Mouse (Mus musculus) forebrain, embryonic 10.5 days (tissue): ENCODE data around the gene Wdr26. TPM values are rescaled to one million over a fixed set of nuclear protein-coding genes. Genes with fewer than 3 reads are reported as not detected.

Source experiments
- DNase-seq: peaks from one replicate; pipeline ENCODE4 v3.0.0-alpha.2; 2017; ENCODE audit warnings: low spot score; ENCODE audit errors: extremely low spot score
- H3K27ac ChIP-seq: fragments of 300-500 bp; sonication (generic); 2 replicates; pipeline ENCODE4 v1.5.1; 2016; ENCODE audit warnings: mild to moderate bottlenecking
- H3K27me3 ChIP-seq: fragments of 300-500 bp; sonication (generic); 2 replicates; pipeline ENCODE4 v1.6.1; 2016; ENCODE audit warnings: mild to moderate bottlenecking; ENCODE audit not compliant: poor library complexity, severe bottlenecking
- H3K36me3 ChIP-seq: fragments of 300-500 bp; sonication (generic); replicated peaks from 2 replicates; pipeline ENCODE4 v1.6.1; 2016; ENCODE audit warnings: mild to moderate bottlenecking, moderate library complexity
- H3K4me1 ChIP-seq: fragments of 300-500 bp; sonication (generic); 2 replicates; pipeline ENCODE4 v1.6.1; 2016
- H3K4me3 ChIP-seq: fragments of 300-500 bp; sonication (generic); 2 replicates; pipeline ENCODE4 v1.5.1; 2016; ENCODE audit warnings: mild to moderate bottlenecking, moderate library complexity
- H3K9me3 ChIP-seq: fragments of 300-500 bp; sonication (generic); 2 replicates; pipeline ENCODE4 v1.6.1; 2016; ENCODE audit warnings: mild to moderate bottlenecking, moderate library complexity
- WGBS: fragments of 180-500 bp; shearing (Covaris S2); methylation state at CpG from one replicate; pipeline ENCODE4 v1.1.7; 2016; 5-methylcytosine and 5-hydroxymethylcytosine counted together
- polyA plus RNA-seq: library from polyadenylated mRNA; unstranded; fragments of >200 nt; fragmentation: Nextera tagmentation; extraction: Ambion mirVana; gene quantifications from 2 replicates; pipeline ENCODE4 v1.2.1, GENCODE M21; 2016

Gene Wdr26
- polyA plus RNA-seq, 1 experiment from 2014 or later = 26.3 TPM

GRCm38 (mm10) chr1:181210601-181211402, 999 bp downstream of the Wdr26 start:
- peak overlapping the region; percentile 98 for H3K27ac ChIP-seq
- peaks cover 36% of the 10 kb centered on the region for H3K36me3 ChIP-seq
- H3K9me3 ChIP-seq = no peaks in the 10 kb centered on the region
- no peaks in the 10 kb centered on the region for H3K27me3 ChIP-seq
- peaks cover 33% of the 10 kb centered on the region for H3K4me1 ChIP-seq
- DNase-seq = peak; percentile 50
- under 1% methylated on average over 52 of the region's 56 CpGs for WGBS
- H3K4me3 ChIP-seq = peak overlapping the region; percentile 100

- 29% methylated on average over 4 of the region's 4 CpGs for WGBS
- Histone ChIP-seq H3K9me3 (no peaks in the 10 kb centered on the region), H3K36me3 (peaks cover 40% of the 10 kb centered on the region), H3K27ac (no peak overlapping the region; the same call in 1 of the 2 replicates), H3K4me1 (peaks cover 33% of the 10 kb centered on the region), H3K27me3 (no peaks in the 10 kb centered on the region), H3K4me3 (peak overlapping the region; percentile 100)
- DNase-seq = no peak
Observed at GRCm38 (mm10) chr1:181210147-181210546, 1.7 kb downstream of the Wdr26 start.

- WGBS = 90% methylated on average over 4 of the region's 4 CpGs
- Histone ChIP-seq H3K4me1 (no peaks in the 10 kb centered on the region), H3K27ac (no peak overlapping the region), H3K9me3 (no peaks in the 10 kb centered on the region), H3K4me3 (no peak overlapping the region), H3K27me3 (no peaks in the 10 kb centered on the region), H3K36me3 (peaks cover 95% of the 10 kb centered on the region)
- no peak for DNase-seq
Observed at GRCm38 (mm10) chr1:181199446-181199845, 12.4 kb downstream of the Wdr26 start.

- H3K27me3 ChIP-seq = no peaks in the 10 kb centered on the region
- no peak overlapping the region for H3K27ac ChIP-seq
- no peaks in the 10 kb centered on the region for H3K4me1 ChIP-seq
- no peaks in the 10 kb centered on the region for H3K9me3 ChIP-seq
- H3K36me3 ChIP-seq = peaks cover 100% of the 10 kb centered on the region
- no peak overlapping the region for H3K4me3 ChIP-seq
- 93% methylated on average over 4 of the region's 4 CpGs for WGBS
- DNase-seq = no peak
Observed at GRCm38 (mm10) chr1:181188925-181189324, 22.9 kb downstream of the Wdr26 start.

GRCm38 (mm10) chr1:181170210-181170609, 41.6 kb downstream of the Wdr26 start:
- 90% methylated on average over 8 of the region's 8 CpGs for WGBS

GRCm38 (mm10) chr1:181168377-181168776, 43.4 kb downstream of the Wdr26 start:
- H3K27me3 ChIP-seq = no peaks in the 10 kb centered on the region
- H3K36me3 ChIP-seq = peaks cover 93% of the 10 kb centered on the region
- H3K4me1 ChIP-seq = no peaks in the 10 kb centered on the region
- no peak for DNase-seq
- H3K27ac ChIP-seq = no peak overlapping the region
- no peaks in the 10 kb centered on the region for H3K9me3 ChIP-seq
- WGBS = 93% methylated on average over 3 of the region's 3 CpGs
- no peak overlapping the region for H3K4me3 ChIP-seq

More at GRCm38 (mm10) chr1:181170210-181170609, 41.6 kb downstream of the Wdr26 start:
- no peaks in the 10 kb centered on the region for H3K27me3 ChIP-seq
- H3K4me3 ChIP-seq = no peak overlapping the region
- no peak overlapping the region for H3K27ac ChIP-seq
- no peaks in the 10 kb centered on the region for H3K4me1 ChIP-seq
- H3K36me3 ChIP-seq = peaks cover 89% of the 10 kb centered on the region
- no peak for DNase-seq
- H3K9me3 ChIP-seq = no peaks in the 10 kb centered on the region

GRCm38 (mm10) chr1:181167816-181168215, 44.0 kb downstream of the Wdr26 start:
- no peak for DNase-seq
- Histone ChIP-seq H3K4me1 (no peaks in the 10 kb centered on the region), H3K27ac (no peak overlapping the region), H3K27me3 (no peaks in the 10 kb centered on the region), H3K36me3 (peaks cover 95% of the 10 kb centered on the region), H3K9me3 (no peaks in the 10 kb centered on the region), H3K4me3 (no peak overlapping the region)
- WGBS = 88% methylated on average over 2 of the region's 2 CpGs

GRCm38 (mm10) chr1:181151541-181151940, 60.3 kb downstream of the Wdr26 start:
- no peak for DNase-seq
- H3K4me3 ChIP-seq = peak overlapping the region; percentile 94

GRCm38 (mm10) chr1:181150827-181151534, 60.8 kb downstream of the Wdr26 start:
- Histone ChIP-seq H3K27ac (peak overlapping the region; percentile 95), H3K4me1 (peaks cover 38% of the 10 kb centered on the region), H3K36me3 (peaks cover 27% of the 10 kb centered on the region), H3K9me3 (no peaks in the 10 kb centered on the region), H3K27me3 (no peaks in the 10 kb centered on the region), H3K4me3 (peak overlapping the region; percentile 94)
- peak; percentile 87 for DNase-seq
- WGBS = under 1% methylated on average over 59 of the region's 59 CpGs

More at GRCm38 (mm10) chr1:181151541-181151940, 60.3 kb downstream of the Wdr26 start:
- Histone ChIP-seq H3K27ac (peak overlapping the region; percentile 95), H3K9me3 (no peaks in the 10 kb centered on the region), H3K4me1 (peaks cover 33% of the 10 kb centered on the region), H3K36me3 (peaks cover 32% of the 10 kb centered on the region), H3K27me3 (no peaks in the 10 kb centered on the region)
- WGBS = 54% methylated on average over 5 of the region's 5 CpGs

- no peak for DNase-seq
- Histone ChIP-seq H3K4me1 (peaks cover 44% of the 10 kb centered on the region), H3K36me3 (peaks cover 21% of the 10 kb centered on the region), H3K27me3 (no peaks in the 10 kb centered on the region), H3K27ac (peak overlapping the region; percentile 95), H3K4me3 (peak overlapping the region; percentile 94), H3K9me3 (no peaks in the 10 kb centered on the region)
- 73% methylated on average over 3 of the region's 3 CpGs for WGBS
Observed at GRCm38 (mm10) chr1:181150431-181150826, 61.4 kb downstream of the Wdr26 start.

GRCm38 (mm10) chr1:181149373-181150017, 62.3 kb downstream of the Wdr26 start:
- 79% methylated on average over 3 of the region's 3 CpGs for WGBS
- DNase-seq = no peak
- Histone ChIP-seq H3K9me3 (no peaks in the 10 kb centered on the region), H3K27ac (no peak overlapping the region), H3K4me3 (no peak overlapping the region), H3K36me3 (peaks cover 12% of the 10 kb centered on the region), H3K27me3 (no peaks in the 10 kb centered on the region), H3K4me1 (peaks cover 50% of the 10 kb centered on the region)

- DNase-seq = no peak
- Histone ChIP-seq H3K27me3 (no peaks in the 10 kb centered on the region), H3K9me3 (no peaks in the 10 kb centered on the region), H3K4me3 (no peak overlapping the region), H3K36me3 (peaks cover 4% of the 10 kb centered on the region; the same call in 1 of the 2 replicates), H3K4me1 (peaks cover 50% of the 10 kb centered on the region), H3K27ac (no peak overlapping the region)
- 74% methylated on average over 5 of the region's 5 CpGs for WGBS
Observed at GRCm38 (mm10) chr1:181148540-181148939, 63.3 kb downstream of the Wdr26 start.
